Mouse (Mus musculus): ENCODE measurements around the gene Tmed10. TPM values are rescaled to one million over a fixed set of nuclear protein-coding genes. Genes with fewer than 3 reads are reported as not detected.
A peak's percentile ranks its signal among the peaks of the same experiment; 100 is the strongest.

Gene Tmed10
- polyA plus RNA-seq, 1 experiment from 2014 or later, result 184 TPM

GRCm38 (mm10) chr12:85342310-85342709 is 32.3 kb downstream of the Tmed10 start:
- WGBS, result 62% methylated on average over 4 of the region's 4 CpGs
- Histone ChIP-seq H3K4me3 (ENCODE audit: low read depth, low read length) (no peak overlapping the region), H3K9ac (ENCODE audit: low read depth, low read length) (no peak overlapping the region), H3K9me3 (replicated peaks; ENCODE audit: control insufficient read depth, low read length, poor library complexity, severe bottlenecking) (no peaks in the 10 kb centered on the region), H3K27me3 (ENCODE audit: control insufficient read depth, insufficient read depth, low read depth, low read length) (no peaks in the 10 kb centered on the region), H3K4me2 (ENCODE audit: low read length) (no peak overlapping the region), H3K27ac (ENCODE audit: low read length) (no peak overlapping the region), H3K4me1 (ENCODE audit: control insufficient read depth, insufficient read depth, low read length) (peaks cover 18% of the 10 kb centered on the region), H3K36me3 (ENCODE audit: control insufficient read depth, insufficient read depth, low read length) (peaks cover 2% of the 10 kb centered on the region; the same call in 1 of the 2 replicates)
- ATAC-seq, result no peak

GRCm38 (mm10) chr12:85341131-85341530 is 33.5 kb downstream of the Tmed10 start:
- Histone ChIP-seq H3K9me3 (replicated peaks; ENCODE audit: control insufficient read depth, low read length, poor library complexity, severe bottlenecking) (no peaks in the 10 kb centered on the region), H3K36me3 (ENCODE audit: control insufficient read depth, insufficient read depth, low read length) (0 out of 2 replicates have a peak, but pooled peaks cover 2% of the 10 kb centered on the region), H3K4me3 (ENCODE audit: low read depth, low read length) (no peak overlapping the region), H3K4me1 (ENCODE audit: control insufficient read depth, insufficient read depth, low read length) (peaks cover 18% of the 10 kb centered on the region), H3K4me2 (ENCODE audit: low read length) (no peak overlapping the region), H3K27ac (ENCODE audit: low read length) (no peak overlapping the region), H3K27me3 (ENCODE audit: control insufficient read depth, insufficient read depth, low read depth, low read length) (no peaks in the 10 kb centered on the region), H3K9ac (ENCODE audit: low read depth, low read length) (0 out of 2 replicates have a peak overlapping the region, but pooled peaks have one; percentile 4)
- 78% methylated on average over 1 of the region's 1 CpGs for WGBS
- ATAC-seq, result no peak; the same call in 1 of the 2 replicates

- no peak for ATAC-seq
- WGBS, result 42% methylated on average over 4 of the region's 4 CpGs
- no peaks in the 10 kb centered on the region for H3K9me3 ChIP-seq (replicated peaks; ENCODE audit: control insufficient read depth, low read length, poor library complexity, severe bottlenecking)
- H3K4me3 ChIP-seq (ENCODE audit: low read depth, low read length), result no peak overlapping the region; the same call in 1 of the 2 replicates
- H3K36me3 ChIP-seq (ENCODE audit: control insufficient read depth, insufficient read depth, low read length), result 0 out of 2 replicates have a peak, but pooled peaks cover 2% of the 10 kb centered on the region
- H3K27ac ChIP-seq (ENCODE audit: low read length), result no peak overlapping the region
- peak overlapping the region; percentile 80 for H3K4me2 ChIP-seq (ENCODE audit: low read length)
- no peaks in the 10 kb centered on the region for H3K27me3 ChIP-seq (ENCODE audit: control insufficient read depth, insufficient read depth, low read depth, low read length)
- no peak overlapping the region for H3K9ac ChIP-seq (ENCODE audit: low read depth, low read length)
- peaks cover 18% of the 10 kb centered on the region for H3K4me1 ChIP-seq (ENCODE audit: control insufficient read depth, insufficient read depth, low read length)
These were observed 34.7 kb downstream of the Tmed10 start for GRCm38 (mm10) chr12:85339947-85340346.

GRCm38 (mm10) chr12:85339243-85339729 is 35.4 kb downstream of the Tmed10 start, which contains the start of gene Nek9:
Nek9 (minus strand) TSS chr12:85339362.
- peak; percentile 86 for ATAC-seq
- peak within 1 kb of the TSS; percentile 84 for H3K9ac ChIP-seq (ENCODE audit: low read depth, low read length)
- H3K9me3 ChIP-seq (replicated peaks; ENCODE audit: control insufficient read depth, low read length, poor library complexity, severe bottlenecking), result no peaks in the 10 kb centered on the region

DNA sequence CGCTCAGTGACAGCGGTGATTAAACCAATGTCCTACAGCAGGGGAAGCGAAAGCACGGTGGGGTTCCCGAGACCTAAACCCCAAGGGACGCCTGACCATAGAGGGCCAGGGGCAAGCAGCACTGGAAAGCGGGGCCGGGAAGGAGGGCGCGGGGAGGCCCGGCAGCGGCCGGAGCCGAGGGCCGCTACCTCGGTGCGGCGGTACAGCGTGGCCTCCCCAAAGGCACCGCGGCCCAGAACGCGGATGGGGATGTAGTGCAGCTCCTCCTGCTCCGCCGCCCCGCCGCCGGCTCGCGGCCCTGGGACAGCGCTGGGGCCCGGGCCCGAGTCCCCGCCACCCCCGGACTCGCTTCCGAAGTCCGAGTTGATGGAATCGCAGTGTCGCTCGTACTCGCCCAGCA is 35.8 kb downstream of the Tmed10 start:
- Histone ChIP-seq H3K4me3 (ENCODE audit: low read depth, low read length) (peak overlapping the region; percentile 60), H3K27me3 (ENCODE audit: control insufficient read depth, insufficient read depth, low read depth, low read length) (no peaks in the 10 kb centered on the region), H3K4me1 (ENCODE audit: control insufficient read depth, insufficient read depth, low read length) (peaks cover 18% of the 10 kb centered on the region), H3K9me3 (replicated peaks; ENCODE audit: control insufficient read depth, low read length, poor library complexity, severe bottlenecking) (no peaks in the 10 kb centered on the region), H3K9ac (ENCODE audit: low read depth, low read length) (peak overlapping the region; percentile 84), H3K4me2 (ENCODE audit: low read length) (peak overlapping the region; percentile 80), H3K27ac (ENCODE audit: low read length) (peak overlapping the region; percentile 81), H3K36me3 (ENCODE audit: control insufficient read depth, insufficient read depth, low read length) (0 out of 2 replicates have a peak, but pooled peaks cover 5% of the 10 kb centered on the region)
- WGBS, result 2% methylated on average over 39 of the region's 42 CpGs
- peak; percentile 79 for ATAC-seq

More at GRCm38 (mm10) chr12:85339243-85339729, 35.4 kb downstream of the Tmed10 start, which contains the start of gene Nek9:
- WGBS, result under 1% methylated on average over 32 of the region's 36 CpGs
- Histone ChIP-seq H3K4me2 (ENCODE audit: low read length) (peak within 1 kb of the TSS; percentile 80), H3K4me1 (ENCODE audit: control insufficient read depth, insufficient read depth, low read length) (peaks cover 18% of the 10 kb centered on the region), H3K4me3 (ENCODE audit: low read depth, low read length) (peak within 1 kb of the TSS; percentile 60), H3K27me3 (ENCODE audit: control insufficient read depth, insufficient read depth, low read depth, low read length) (no peaks in the 10 kb centered on the region), H3K27ac (ENCODE audit: low read length) (peak within 1 kb of the TSS; percentile 81), H3K36me3 (ENCODE audit: control insufficient read depth, insufficient read depth, low read length) (0 out of 2 replicates have a peak, but pooled peaks cover under 1% of the 10 kb centered on the region)

GRCm38 (mm10) chr12:85337567-85338311 is 36.9 kb downstream of the Tmed10 start:
- Histone ChIP-seq H3K4me2 (ENCODE audit: low read length) (peak overlapping the region; percentile 80), H3K36me3 (ENCODE audit: control insufficient read depth, insufficient read depth, low read length) (peaks cover 7% of the 10 kb centered on the region; the same call in 1 of the 2 replicates), H3K4me3 (ENCODE audit: low read depth, low read length) (no peak overlapping the region)

DNA sequence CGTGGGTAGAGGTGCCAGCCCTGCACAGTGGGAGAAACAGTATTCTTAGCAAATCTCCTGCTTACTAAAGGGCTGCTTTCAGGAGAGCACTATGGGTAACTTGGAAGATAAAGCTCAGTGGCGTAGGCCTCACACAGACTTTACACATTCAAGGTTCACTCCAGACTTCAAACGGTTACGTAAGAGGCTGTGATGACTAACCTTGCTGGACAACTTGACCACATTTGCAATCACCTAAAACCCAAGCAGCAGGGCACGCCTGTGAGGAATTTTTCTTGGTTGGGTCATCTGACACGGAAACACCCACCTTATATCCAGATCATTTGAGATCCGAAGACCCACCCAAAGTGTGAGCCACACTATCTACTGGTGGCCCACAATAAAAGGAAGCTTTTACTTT is 44.5 kb downstream of the Tmed10 start:
- peaks cover 12% of the 10 kb centered on the region for H3K36me3 ChIP-seq (ENCODE audit: control insufficient read depth, insufficient read depth, low read length)
- no peaks in the 10 kb centered on the region for H3K9me3 ChIP-seq (replicated peaks; ENCODE audit: control insufficient read depth, low read length, poor library complexity, severe bottlenecking)
- no peak for ATAC-seq
- H3K4me3 ChIP-seq (ENCODE audit: low read depth, low read length), result no peak overlapping the region
- H3K4me1 ChIP-seq (ENCODE audit: control insufficient read depth, insufficient read depth, low read length), result no peaks in the 10 kb centered on the region
- 90% methylated on average over 7 of the region's 7 CpGs for WGBS
- no peaks in the 10 kb centered on the region for H3K27me3 ChIP-seq (ENCODE audit: control insufficient read depth, insufficient read depth, low read depth, low read length)
- H3K4me2 ChIP-seq (ENCODE audit: low read length), result no peak overlapping the region
- no peak overlapping the region for H3K9ac ChIP-seq (ENCODE audit: low read depth, low read length)
- H3K27ac ChIP-seq (ENCODE audit: low read length), result no peak overlapping the region

More at GRCm38 (mm10) chr12:85337567-85338311, 36.9 kb downstream of the Tmed10 start:
- Histone ChIP-seq H3K9me3 (replicated peaks; ENCODE audit: control insufficient read depth, low read length, poor library complexity, severe bottlenecking) (no peaks in the 10 kb centered on the region), H3K27ac (ENCODE audit: low read length) (no peak overlapping the region), H3K27me3 (ENCODE audit: control insufficient read depth, insufficient read depth, low read depth, low read length) (no peaks in the 10 kb centered on the region), H3K9ac (ENCODE audit: low read depth, low read length) (no peak overlapping the region), H3K4me1 (ENCODE audit: control insufficient read depth, insufficient read depth, low read length) (peaks cover 18% of the 10 kb centered on the region)
- no peak for ATAC-seq
- WGBS, result 86% methylated on average over 6 of the region's 6 CpGs

DNA sequence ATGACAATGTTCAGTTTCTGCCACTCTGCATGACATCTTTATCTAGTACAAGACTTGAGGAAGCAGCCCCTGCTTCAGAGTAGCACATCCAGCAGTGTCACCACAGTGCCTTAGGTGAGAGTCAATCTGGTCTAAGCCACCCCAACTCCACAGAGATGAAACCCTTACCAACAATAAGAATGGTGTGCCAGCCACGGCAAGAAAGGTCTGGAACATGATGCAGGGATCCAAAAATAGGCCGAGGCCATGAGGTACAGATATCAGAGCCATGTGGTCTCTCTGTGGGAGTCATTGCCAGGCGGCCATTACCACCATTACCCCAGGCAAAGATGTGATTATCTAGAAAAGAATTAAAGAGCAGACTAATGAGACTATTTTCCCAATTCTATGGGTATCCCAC is 66.0 kb downstream of the Tmed10 start:
- no peak overlapping the region for H3K9ac ChIP-seq (ENCODE audit: low read depth, low read length)
- ATAC-seq, result no peak
- WGBS, result 74% methylated on average over 3 of the region's 3 CpGs
- no peaks in the 10 kb centered on the region for H3K4me1 ChIP-seq (ENCODE audit: control insufficient read depth, insufficient read depth, low read length)
- no peaks in the 10 kb centered on the region for H3K27me3 ChIP-seq (ENCODE audit: control insufficient read depth, insufficient read depth, low read depth, low read length)
- H3K4me2 ChIP-seq (ENCODE audit: low read length), result no peak overlapping the region
- H3K27ac ChIP-seq (ENCODE audit: low read length), result no peak overlapping the region
- no peaks in the 10 kb centered on the region for H3K9me3 ChIP-seq (replicated peaks; ENCODE audit: control insufficient read depth, low read length, poor library complexity, severe bottlenecking)
- H3K4me3 ChIP-seq (ENCODE audit: low read depth, low read length), result no peak overlapping the region
- peaks cover 50% of the 10 kb centered on the region for H3K36me3 ChIP-seq (ENCODE audit: control insufficient read depth, insufficient read depth, low read length)

Data from midbrain, embryonic 16.5 days (tissue).